Mouse (Mus musculus) olfactory bulb, adult 2 months (tissue): ENCODE measurements at regions not wholly inside any gene's neighbourhood (a gene's known extent, or its start where the extent isn't known, plus 50 kb on each side); places are given as distances from the start of the nearest gene placed in this dataset.

Experiments
- CTCF ChIP-seq: fragments of 200-500 bp; IDR thresholded peaks from 2 replicates; pipeline ENCODE4 v1.5.1; 2012; ENCODE audit warnings: low read depth, mild to moderate bottlenecking, low read length, moderate library complexity; ENCODE audit not compliant: insufficient read depth
- POLR2A ChIP-seq: fragments of 200-500 bp; IDR thresholded peaks from 2 replicates; pipeline ENCODE4 v1.6.1; 2012; ENCODE audit warnings: mild to moderate bottlenecking, low read depth, low read length, moderate library complexity; ENCODE audit not compliant: insufficient read depth

GRCm38 (mm10) chr2:46581773-46582172 is 1464.6 kb upstream of the Zeb2 start:
- TF ChIP-seq POLR2A (no peak), CTCF (no peak)
